Mouse (Mus musculus) hindbrain, embryonic 13.5 days (tissue): ENCODE data around the gene Mcrip2. TPM values are rescaled to one million over a fixed set of nuclear protein-coding genes. Genes with fewer than 3 reads are reported as not detected.
A peak's percentile ranks its signal among the peaks of the same experiment; 100 is the strongest.

Experiments used
- ATAC-seq: fragments of 200-750 bp; cut with Nextera tagmentation; 2 replicates; pipeline ENCODE4 v1.8.0; 2017; ENCODE audit warnings: moderate TSS enrichment; ENCODE audit not compliant: low FRiP score
- H3K27ac ChIP-seq: fragments of 300-500 bp; sonication (generic); 2 replicates; pipeline ENCODE4 v1.5.1; 2015; ENCODE audit warnings: inconsistent platforms, mild to moderate bottlenecking, moderate library complexity
- H3K27me3 ChIP-seq: fragments of 300-500 bp; sonication (generic); 2 replicates; pipeline ENCODE4 v1.6.1; 2015; ENCODE audit warnings: mild to moderate bottlenecking, inconsistent platforms
- H3K36me3 ChIP-seq: fragments of 300-500 bp; sonication (generic); 2 replicates; pipeline ENCODE4 v1.6.1; 2015; ENCODE audit warnings: mild to moderate bottlenecking, inconsistent platforms
- H3K4me1 ChIP-seq: fragments of 300-500 bp; sonication (generic); replicated peaks from 2 replicates; pipeline ENCODE4 v1.6.1; 2015; ENCODE audit warnings: inconsistent platforms
- H3K4me2 ChIP-seq: fragments of 300-500 bp; sonication (generic); 2 replicates; pipeline ENCODE4 v1.6.1; 2015; ENCODE audit warnings: inconsistent platforms, mild to moderate bottlenecking, moderate library complexity
- H3K4me3 ChIP-seq: fragments of 300-500 bp; sonication (generic); 2 replicates; pipeline ENCODE4 v1.5.1; 2015; ENCODE audit warnings: mild to moderate bottlenecking, inconsistent platforms
- H3K9ac ChIP-seq: fragments of 300-500 bp; sonication (generic); 2 replicates; pipeline ENCODE4 v1.6.1; 2015; ENCODE audit warnings: mild to moderate bottlenecking, inconsistent platforms
- H3K9me3 ChIP-seq: fragments of 300-500 bp; sonication (generic); 2 replicates; pipeline ENCODE4 v1.6.1; 2016; ENCODE audit warnings: inconsistent platforms
- WGBS: fragments of 180-500 bp; shearing (Covaris S2); methylation state at CpG from one replicate; pipeline ENCODE4 v1.1.7; 2015; 5-methylcytosine and 5-hydroxymethylcytosine counted together
- polyA plus RNA-seq: library from polyadenylated mRNA; unstranded; fragments of >200 nt; fragmentation: Nextera tagmentation; extraction: Ambion mirVana; gene quantifications from 2 replicates; pipeline ENCODE4 v1.2.1, GENCODE M21; 2015

The Mcrip2 gene
- polyA plus RNA-seq, 1 experiment from 2014 or later: 11.4 TPM

GRCm38 (mm10) chr17:25893975-25894617 lies 25.5 kb upstream of the Mcrip2 start:
- Histone ChIP-seq H3K4me3 (no peak overlapping the region), H3K9ac (peak overlapping the region; percentile 26; the same call in 1 of the 2 replicates), H3K27ac (peak overlapping the region; percentile 77), H3K27me3 (no peaks in the 10 kb centered on the region), H3K4me1 (peaks cover 16% of the 10 kb centered on the region), H3K36me3 (peaks cover 18% of the 10 kb centered on the region), H3K4me2 (no peak overlapping the region), H3K9me3 (no peaks in the 10 kb centered on the region)
- ATAC-seq: peak; percentile 74
- WGBS: 33% methylated on average over 2 of the region's 2 CpGs

DNA sequence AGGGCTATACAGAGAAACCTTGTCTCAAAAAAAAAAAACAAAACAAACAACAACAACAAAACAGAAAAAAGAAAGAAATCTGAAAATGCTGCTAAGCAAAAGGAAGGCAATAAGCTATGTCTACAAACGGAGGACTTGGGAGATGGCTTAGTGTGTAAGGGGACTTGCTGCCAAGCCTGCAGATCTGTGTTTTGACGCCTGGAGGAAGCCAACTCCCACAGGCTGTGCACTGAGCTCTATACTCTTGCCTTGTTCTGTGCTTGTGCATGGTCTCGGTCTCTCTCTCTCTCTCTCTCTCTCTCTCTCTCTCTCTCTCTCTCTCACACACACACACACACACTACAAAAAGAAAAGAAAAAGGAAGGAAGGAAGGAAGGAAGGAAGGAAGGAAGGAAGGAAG lies 20.3 kb upstream of the Mcrip2 start:
- ATAC-seq: no peak
- H3K4me2 ChIP-seq: no peak overlapping the region
- no peak overlapping the region for H3K4me3 ChIP-seq
- no peaks in the 10 kb centered on the region for H3K9me3 ChIP-seq
- no peaks in the 10 kb centered on the region for H3K27me3 ChIP-seq
- no peak overlapping the region for H3K27ac ChIP-seq
- H3K9ac ChIP-seq: no peak overlapping the region
- H3K36me3 ChIP-seq: peaks cover 52% of the 10 kb centered on the region
- WGBS: 83% methylated on average over 3 of the region's 3 CpGs
- H3K4me1 ChIP-seq: peaks cover 7% of the 10 kb centered on the region; the same call in 1 of the 2 replicates

DNA sequence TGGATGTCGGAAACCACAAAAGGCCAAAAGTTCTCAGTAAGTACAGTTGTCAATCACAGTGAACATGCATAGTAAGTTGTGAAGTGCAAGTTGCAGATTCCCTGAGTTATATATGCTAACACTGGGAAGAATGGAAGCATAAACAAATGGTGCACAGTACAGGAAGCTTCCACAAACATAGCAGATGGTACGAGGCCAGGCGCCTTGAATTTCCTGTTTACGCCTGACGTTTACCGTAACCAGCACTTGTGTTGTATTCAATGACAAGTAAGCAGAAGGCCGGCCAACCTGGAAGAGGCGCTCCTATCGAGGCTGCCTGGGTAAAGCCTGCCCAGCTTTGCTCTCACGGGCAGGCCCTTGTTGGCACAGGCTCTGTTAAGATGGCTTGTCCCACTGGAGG lies 18.9 kb upstream of the Mcrip2 start:
- no peak for ATAC-seq
- 93% methylated on average over 10 of the region's 10 CpGs for WGBS

GRCm38 (mm10) chr17:25886806-25887205 lies 18.2 kb upstream of the Mcrip2 start:
- Histone ChIP-seq H3K9ac (no peak overlapping the region), H3K4me1 (peaks cover 7% of the 10 kb centered on the region), H3K9me3 (no peaks in the 10 kb centered on the region), H3K27me3 (no peaks in the 10 kb centered on the region), H3K27ac (no peak overlapping the region), H3K36me3 (peaks cover 70% of the 10 kb centered on the region), H3K4me2 (no peak overlapping the region), H3K4me3 (no peak overlapping the region)
- ATAC-seq: no peak

More for the DNA sequence above, 18.9 kb upstream of the Mcrip2 start:
- Histone ChIP-seq H3K27me3 (no peaks in the 10 kb centered on the region), H3K4me1 (peaks cover 7% of the 10 kb centered on the region; the same call in 1 of the 2 replicates), H3K4me3 (no peak overlapping the region), H3K27ac (no peak overlapping the region), H3K4me2 (no peak overlapping the region), H3K36me3 (peaks cover 66% of the 10 kb centered on the region), H3K9me3 (no peaks in the 10 kb centered on the region), H3K9ac (no peak overlapping the region)

- Histone ChIP-seq H3K36me3 (peaks cover 67% of the 10 kb centered on the region), H3K27me3 (no peaks in the 10 kb centered on the region), H3K9me3 (no peaks in the 10 kb centered on the region), H3K27ac (no peak overlapping the region), H3K4me3 (no peak overlapping the region), H3K4me2 (no peak overlapping the region), H3K9ac (no peak overlapping the region), H3K4me1 (peaks cover 19% of the 10 kb centered on the region)
- no peak for ATAC-seq
- 68% methylated on average over 4 of the region's 4 CpGs for WGBS
Observed at GRCm38 (mm10) chr17:25885636-25886035, 17.1 kb upstream of the Mcrip2 start.

- H3K9ac ChIP-seq: no peak overlapping the region
- H3K9me3 ChIP-seq: no peaks in the 10 kb centered on the region
- 96% methylated on average over 3 of the region's 3 CpGs for WGBS
- H3K27ac ChIP-seq: no peak overlapping the region
- H3K27me3 ChIP-seq: no peaks in the 10 kb centered on the region
- H3K4me3 ChIP-seq: no peak overlapping the region
- H3K4me2 ChIP-seq: no peak overlapping the region
- peaks cover 58% of the 10 kb centered on the region for H3K36me3 ChIP-seq
- peaks cover 29% of the 10 kb centered on the region for H3K4me1 ChIP-seq
- no peak for ATAC-seq
Observed at GRCm38 (mm10) chr17:25883824-25884223, 15.3 kb upstream of the Mcrip2 start.

GRCm38 (mm10) chr17:25883268-25883667 lies 14.7 kb upstream of the Mcrip2 start:
- Histone ChIP-seq H3K9ac (0 out of 2 replicates have a peak overlapping the region, but pooled peaks have one; percentile 35), H3K4me3 (no peak overlapping the region), H3K9me3 (no peaks in the 10 kb centered on the region), H3K4me1 (peaks cover 29% of the 10 kb centered on the region), H3K4me2 (no peak overlapping the region), H3K27ac (0 out of 2 replicates have a peak overlapping the region, but pooled peaks have one; percentile 15), H3K27me3 (no peaks in the 10 kb centered on the region), H3K36me3 (peaks cover 58% of the 10 kb centered on the region)
- ATAC-seq: no peak
- WGBS: 80% methylated on average over 8 of the region's 8 CpGs

DNA sequence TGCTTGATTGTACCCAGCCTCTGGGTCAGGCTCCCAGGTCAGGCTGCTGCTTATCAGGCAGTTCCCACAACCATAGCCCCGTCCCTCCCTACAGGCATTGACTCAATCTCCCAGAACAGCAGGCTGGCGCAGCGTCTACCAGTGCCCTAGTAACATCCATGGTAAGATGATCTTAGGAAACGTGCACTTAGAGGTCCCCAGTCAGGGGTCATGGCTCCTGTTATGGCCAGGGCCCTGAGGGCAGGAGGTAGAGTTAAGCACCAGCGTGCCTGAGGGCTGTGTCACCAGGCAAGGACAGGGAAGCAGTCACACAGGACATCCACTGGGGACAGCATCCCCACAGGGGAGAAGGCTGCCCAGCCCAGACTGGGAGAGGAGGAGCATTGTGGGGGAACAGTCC lies 13.7 kb upstream of the Mcrip2 start:
- WGBS: 30% methylated on average over 5 of the region's 5 CpGs
- Histone ChIP-seq H3K27me3 (no peaks in the 10 kb centered on the region), H3K27ac (peak overlapping the region; percentile 46; the same call in 1 of the 2 replicates), H3K4me3 (no peak overlapping the region), H3K36me3 (peaks cover 56% of the 10 kb centered on the region), H3K9ac (no peak overlapping the region), H3K4me1 (peaks cover 31% of the 10 kb centered on the region), H3K4me2 (no peak overlapping the region), H3K9me3 (no peaks in the 10 kb centered on the region)
- ATAC-seq: no peak

DNA sequence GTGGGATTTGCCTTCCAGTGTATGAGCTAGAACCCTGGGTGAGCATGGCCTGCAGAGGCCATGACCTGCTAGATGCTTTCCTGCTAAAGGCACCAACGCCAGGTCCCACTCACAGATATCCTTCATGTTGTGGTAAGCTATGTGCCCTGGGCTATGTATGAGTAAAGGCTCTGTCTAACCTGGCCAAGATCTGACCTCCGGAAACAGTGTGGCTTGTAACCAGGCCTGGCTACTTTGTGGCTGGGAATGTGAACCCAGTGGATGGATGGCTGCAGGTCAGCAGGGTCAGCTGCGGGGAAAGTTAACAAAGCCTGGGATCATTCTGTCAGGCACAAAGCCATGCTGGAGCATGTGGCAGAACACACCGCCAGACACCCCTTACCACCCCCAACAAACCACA lies 13.1 kb upstream of the Mcrip2 start:
- ATAC-seq: no peak
- Histone ChIP-seq H3K9ac (no peak overlapping the region), H3K4me1 (peaks cover 37% of the 10 kb centered on the region), H3K4me2 (no peak overlapping the region), H3K9me3 (no peaks in the 10 kb centered on the region), H3K36me3 (peaks cover 54% of the 10 kb centered on the region), H3K27ac (peak overlapping the region; percentile 46), H3K4me3 (no peak overlapping the region), H3K27me3 (no peaks in the 10 kb centered on the region)
- 15% methylated on average over 4 of the region's 4 CpGs for WGBS

DNA sequence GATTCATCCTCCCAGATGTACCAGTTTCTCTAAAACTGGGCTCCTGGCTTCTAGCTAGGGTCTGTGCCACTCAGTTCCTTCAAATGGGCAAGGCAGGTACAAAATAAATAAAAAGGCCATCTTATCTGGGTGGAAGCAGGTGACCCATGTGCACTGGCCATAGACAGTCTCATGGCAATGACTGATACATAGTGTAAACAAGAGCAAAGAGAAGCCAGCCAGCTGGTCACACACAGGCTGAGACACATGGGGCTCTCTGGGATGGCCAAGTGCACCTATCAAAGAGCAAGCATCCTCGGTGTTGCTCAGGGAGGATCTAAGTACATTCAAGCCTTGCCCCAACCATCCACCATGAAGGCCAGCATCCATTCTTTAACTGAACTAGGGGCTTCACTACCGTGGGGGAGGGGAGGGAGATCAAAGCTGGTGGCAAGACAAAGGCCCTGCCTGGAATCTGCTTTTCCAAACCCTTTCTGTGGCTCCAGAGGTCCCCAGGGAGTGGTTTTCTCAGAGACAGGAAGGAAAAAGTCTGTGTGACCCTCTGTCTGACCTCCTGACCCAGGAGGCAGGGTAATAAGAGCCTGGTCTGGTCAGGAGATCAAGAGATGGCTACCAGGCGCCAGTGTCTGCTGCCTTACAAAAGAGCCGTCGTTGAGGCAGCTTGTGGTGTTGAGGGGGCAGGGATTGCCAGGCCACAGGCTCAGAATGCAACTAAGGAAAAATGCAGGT lies 12.5 kb upstream of the Mcrip2 start:
- H3K27me3 ChIP-seq: no peaks in the 10 kb centered on the region
- no peak overlapping the region for H3K4me3 ChIP-seq
- H3K9ac ChIP-seq: 0 out of 2 replicates have a peak overlapping the region, but pooled peaks have one; percentile 0
- no peak for ATAC-seq
- no peaks in the 10 kb centered on the region for H3K9me3 ChIP-seq
- peak overlapping the region; percentile 46 for H3K27ac ChIP-seq
- H3K4me2 ChIP-seq: no peak overlapping the region
- peaks cover 44% of the 10 kb centered on the region for H3K4me1 ChIP-seq
- WGBS: 4% methylated on average over 5 of the region's 5 CpGs
- peaks cover 54% of the 10 kb centered on the region for H3K36me3 ChIP-seq

GRCm38 (mm10) chr17:25880196-25880910 lies 11.8 kb upstream of the Mcrip2 start, which contains the start of gene Wfikkn1:
TSS of gene Wfikkn1 (minus strand) at chr17:25880858.
- Histone ChIP-seq H3K27ac (peak within 1 kb of the TSS; percentile 46), H3K4me2 (no peak within 1 kb of the TSS), H3K9ac (0 out of 2 replicates have a peak within 1 kb of the TSS, but pooled peaks have one; percentile 0), H3K4me1 (peaks cover 41% of the 10 kb centered on the region), H3K27me3 (no peaks in the 10 kb centered on the region), H3K9me3 (no peaks in the 10 kb centered on the region), H3K4me3 (no peak within 1 kb of the TSS), H3K36me3 (peaks cover 54% of the 10 kb centered on the region)
- no peak for ATAC-seq
- WGBS: 22% methylated on average over 5 of the region's 5 CpGs

DNA sequence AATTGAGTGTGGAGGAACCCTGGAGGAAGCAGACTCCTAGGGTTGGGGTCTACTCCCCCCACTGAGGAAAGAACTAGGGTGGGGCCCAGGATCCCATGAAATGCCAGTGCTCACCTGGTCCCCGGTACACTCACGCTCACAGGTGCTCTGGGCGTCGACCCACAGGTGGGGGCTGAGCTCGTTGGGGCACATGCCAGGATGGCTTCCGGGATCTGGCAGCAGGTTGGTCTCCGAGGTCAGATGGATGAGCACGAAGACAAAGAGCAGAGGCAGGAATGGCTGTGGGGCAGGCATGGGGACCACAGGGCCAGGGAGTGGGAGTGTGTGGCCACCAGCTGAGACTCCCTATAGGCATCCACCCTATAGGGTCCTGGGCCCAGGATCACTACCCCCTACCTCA lies 11.2 kb upstream of the Mcrip2 start:
- Histone ChIP-seq H3K27ac (no peak overlapping the region), H3K4me3 (no peak overlapping the region), H3K27me3 (no peaks in the 10 kb centered on the region), H3K4me1 (peaks cover 40% of the 10 kb centered on the region), H3K9me3 (no peaks in the 10 kb centered on the region), H3K36me3 (peaks cover 49% of the 10 kb centered on the region), H3K9ac (no peak overlapping the region), H3K4me2 (no peak overlapping the region)
- WGBS: 68% methylated on average over 8 of the region's 8 CpGs
- ATAC-seq: no peak
